Mouse (Mus musculus) ES-Bruce4 (cell line): ENCODE measurements around the gene Gm44965. TPM values are rescaled to one million over a fixed set of nuclear protein-coding genes. Genes with fewer than 3 reads are reported as not detected.
A peak's percentile ranks its signal among the peaks of the same experiment; 100 is the strongest.

ENCODE experiments used
- H3K27ac ChIP-seq: 2 replicates; pipeline ENCODE4 v1.5.1; 2012; ENCODE audit warnings: low read length, inconsistent platforms; ENCODE audit not compliant: insufficient read depth
- H3K27me3 ChIP-seq: 2 replicates; pipeline ENCODE4 v1.6.1; 2012; ENCODE audit warnings: mild to moderate bottlenecking, low read length, inconsistent platforms; ENCODE audit not compliant: control insufficient read depth, poor library complexity, insufficient read depth, severe bottlenecking
- H3K36me3 ChIP-seq: 2 replicates; pipeline ENCODE4 v1.6.1; 2012; ENCODE audit warnings: inconsistent platforms, mild to moderate bottlenecking, low read length, moderate library complexity; ENCODE audit not compliant: control insufficient read depth, poor library complexity, insufficient read depth, severe bottlenecking
- H3K4me1 ChIP-seq: one replicate; pipeline ENCODE4 v1.8.1; 2011; ENCODE audit warnings: low read length; ENCODE audit not compliant: control insufficient read depth, insufficient read depth
- H3K4me3 ChIP-seq: 2 replicates; pipeline ENCODE4 v1.5.1; 2011; ENCODE audit warnings: low read depth, mild to moderate bottlenecking, low read length
- H3K9ac ChIP-seq: 2 replicates; pipeline ENCODE4 v1.6.1; 2012; ENCODE audit warnings: low read depth, mild to moderate bottlenecking, inconsistent platforms; ENCODE audit not compliant: poor library complexity, severe bottlenecking
- H3K9me3 ChIP-seq: replicated peaks from 2 replicates; pipeline ENCODE4 v1.6.1; 2012; ENCODE audit warnings: mild to moderate bottlenecking, low read length, inconsistent platforms; ENCODE audit not compliant: control insufficient read depth, poor library complexity, insufficient read depth, severe bottlenecking
- CTCF ChIP-seq: IDR thresholded peaks from one replicate; pipeline ENCODE4 v1.8.1; 2011; ENCODE audit warnings: low read depth, low read length
- EP300 ChIP-seq: IDR thresholded peaks from 2 replicates; pipeline ENCODE4 v1.6.1; 2011; ENCODE audit warnings: low read depth, low read length; ENCODE audit not compliant: insufficient read depth
- POLR2A ChIP-seq: IDR thresholded peaks from one replicate; pipeline ENCODE4 v1.8.1; 2011; ENCODE audit warnings: low read length; ENCODE audit not compliant: insufficient read depth
- polyA plus RNA-seq: library from polyadenylated mRNA; stranded (reverse); fragments of >200 nt; gene quantifications from 2 replicates; pipeline ENCODE4 v1.2.4, GENCODE M21; 2011; ENCODE audit warnings: low read depth; ENCODE audit not compliant: missing spikeins, insufficient read depth, insufficient read length

Gm44965 gene
- polyA plus RNA-seq, 1 experiment, result not detected

DNA sequence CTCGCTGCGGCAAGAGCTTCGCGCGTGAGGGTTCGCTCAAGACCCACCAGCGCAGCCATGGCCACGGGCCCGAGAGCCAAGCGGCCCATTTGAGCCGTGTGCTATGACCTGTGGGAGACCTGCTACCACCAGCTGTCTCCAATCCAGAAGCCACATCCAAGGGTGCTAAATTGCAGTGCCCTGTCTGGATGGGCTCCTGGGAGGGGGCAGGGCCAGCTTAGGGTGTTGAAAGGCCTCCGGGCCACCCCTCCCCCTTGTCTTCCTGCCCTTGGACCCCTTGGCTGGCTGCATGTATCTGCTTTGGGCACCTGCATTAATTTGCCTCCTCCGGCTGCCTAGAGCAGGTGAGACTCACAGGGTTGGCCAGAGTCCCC is 35.9 kb downstream of the Gm44965 start:
- Histone ChIP-seq H3K4me3 (peak overlapping the region; percentile 34), H3K36me3 (no peaks in the 10 kb centered on the region), H3K4me1 (no peaks in the 10 kb centered on the region), H3K27me3 (no peaks in the 10 kb centered on the region; the same call in none of the 2 replicates), H3K27ac (no peak overlapping the region), H3K9me3 (no peaks in the 10 kb centered on the region), H3K9ac (peak overlapping the region; percentile 37; the same call in 1 of the 2 replicates)
- TF ChIP-seq POLR2A (no peak), EP300 (no peak), CTCF (no peak)

DNA sequence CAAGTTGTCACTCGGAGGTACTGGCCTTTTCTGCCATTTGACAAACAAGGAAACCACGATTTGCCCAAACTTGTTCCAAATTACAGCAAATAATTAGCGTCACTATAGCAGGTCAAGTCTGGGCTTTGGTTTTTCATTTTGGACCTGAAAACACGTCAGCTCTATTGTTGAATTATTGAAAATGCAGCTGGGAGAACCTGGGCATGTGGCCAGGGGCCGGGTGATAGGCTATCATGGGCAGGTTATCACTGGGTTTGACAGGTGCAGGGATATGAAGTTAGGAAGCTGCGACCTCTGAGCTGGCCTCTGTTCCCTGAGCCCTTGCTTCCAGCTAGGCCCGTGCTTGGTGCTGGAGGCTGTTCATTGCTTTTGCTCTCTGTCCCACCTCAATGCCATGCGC is 37.1 kb downstream of the Gm44965 start:
- Histone ChIP-seq H3K4me1 (no peaks in the 10 kb centered on the region), H3K9me3 (no peaks in the 10 kb centered on the region), H3K27ac (no peak overlapping the region), H3K36me3 (no peaks in the 10 kb centered on the region), H3K27me3 (no peaks in the 10 kb centered on the region; the same call in none of the 2 replicates), H3K4me3 (no peak overlapping the region), H3K9ac (no peak overlapping the region)
- TF ChIP-seq EP300 (no peak), CTCF (no peak), POLR2A (no peak)

DNA sequence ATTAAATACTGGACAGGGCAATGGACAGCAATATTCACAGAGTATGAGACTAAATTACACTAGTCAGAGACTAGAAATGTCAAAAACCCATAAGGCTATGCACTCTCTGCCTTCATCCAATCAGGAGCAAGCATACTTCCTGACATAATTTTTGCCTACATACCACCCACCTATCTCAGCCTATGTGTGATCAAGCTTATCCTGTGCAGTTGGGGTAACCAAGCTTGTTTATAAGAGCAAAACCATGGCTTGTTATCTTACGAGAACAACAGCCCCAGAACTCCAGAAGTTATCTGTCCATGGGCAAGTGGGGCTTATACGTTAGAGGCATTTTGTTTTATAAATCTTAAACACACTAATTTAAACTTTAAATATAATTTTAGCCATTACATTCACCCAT is 41.4 kb downstream of the Gm44965 start:
- Histone ChIP-seq H3K36me3 (no peaks in the 10 kb centered on the region), H3K9ac (no peak overlapping the region), H3K27me3 (no peaks in the 10 kb centered on the region), H3K9me3 (no peaks in the 10 kb centered on the region), H3K4me1 (no peaks in the 10 kb centered on the region), H3K27ac (no peak overlapping the region), H3K4me3 (no peak overlapping the region)
- TF ChIP-seq POLR2A (no peak), EP300 (no peak), CTCF (no peak)

DNA sequence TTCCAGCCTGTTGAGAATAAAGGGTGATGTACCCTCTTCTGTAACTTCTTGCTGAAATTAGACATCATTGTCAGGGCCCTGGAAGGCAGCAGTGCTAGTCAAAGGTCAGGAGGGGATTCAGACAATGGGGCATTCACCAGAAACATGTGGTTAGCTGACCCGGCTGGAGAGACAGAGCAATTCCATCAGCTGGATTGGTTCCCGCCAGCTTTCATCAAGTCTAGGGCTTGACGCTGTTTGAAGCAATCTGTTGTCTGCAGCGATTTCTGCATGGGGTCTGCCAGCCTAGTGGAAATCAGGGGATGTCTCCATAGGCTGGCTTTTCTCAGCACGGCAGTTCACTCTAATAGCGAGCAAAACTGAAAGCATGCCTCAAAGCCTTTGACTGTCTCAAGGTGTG is 42.8 kb downstream of the Gm44965 start:
- Histone ChIP-seq H3K4me3 (no peak overlapping the region), H3K36me3 (no peaks in the 10 kb centered on the region), H3K27me3 (no peaks in the 10 kb centered on the region), H3K9ac (no peak overlapping the region), H3K4me1 (no peaks in the 10 kb centered on the region), H3K9me3 (no peaks in the 10 kb centered on the region), H3K27ac (no peak overlapping the region)
- no peak for TF ChIP-seq EP300

DNA sequence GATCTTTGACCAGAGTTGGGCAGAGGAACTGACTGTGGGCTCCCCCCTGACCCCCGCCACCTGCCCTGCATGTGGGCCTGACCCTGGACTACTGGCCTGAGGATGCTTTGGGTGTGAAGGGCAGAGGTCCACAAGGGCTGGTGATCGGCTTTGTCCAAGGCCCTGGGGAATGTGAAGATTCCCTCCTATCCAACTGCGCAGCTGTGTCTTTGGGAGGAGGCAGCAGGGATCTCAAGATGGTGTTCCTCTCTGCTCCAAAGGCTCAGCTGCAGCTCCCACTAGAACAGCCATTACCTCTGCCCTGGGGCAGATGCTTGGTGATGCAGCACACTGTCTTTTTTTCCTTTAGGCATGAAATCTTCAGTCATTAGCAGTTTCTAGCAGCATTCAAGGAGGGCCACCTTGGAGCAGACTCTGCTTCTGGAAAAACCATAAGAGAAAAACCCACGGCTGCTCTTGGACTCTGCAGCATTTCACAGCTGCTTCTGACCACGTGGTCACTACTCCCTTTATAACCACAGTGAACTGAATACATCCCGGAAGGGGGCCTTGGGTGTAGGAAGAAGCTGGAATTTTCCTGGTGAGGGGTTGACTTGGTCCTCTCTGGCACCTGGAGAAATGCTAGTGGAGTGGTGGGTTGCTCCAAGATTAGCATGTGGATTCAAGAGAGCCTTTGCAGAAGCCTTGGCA is 44.2 kb downstream of the Gm44965 start:
- no peaks in the 10 kb centered on the region for H3K4me1 ChIP-seq
- TF ChIP-seq EP300 (no peak), POLR2A (no peak), CTCF (no peak)
- no peaks in the 10 kb centered on the region for H3K36me3 ChIP-seq
- no peaks in the 10 kb centered on the region for H3K9me3 ChIP-seq
- no peak overlapping the region for H3K27ac ChIP-seq
- H3K27me3 ChIP-seq, result no peaks in the 10 kb centered on the region
- H3K4me3 ChIP-seq, result no peak overlapping the region
- H3K9ac ChIP-seq, result no peak overlapping the region

DNA sequence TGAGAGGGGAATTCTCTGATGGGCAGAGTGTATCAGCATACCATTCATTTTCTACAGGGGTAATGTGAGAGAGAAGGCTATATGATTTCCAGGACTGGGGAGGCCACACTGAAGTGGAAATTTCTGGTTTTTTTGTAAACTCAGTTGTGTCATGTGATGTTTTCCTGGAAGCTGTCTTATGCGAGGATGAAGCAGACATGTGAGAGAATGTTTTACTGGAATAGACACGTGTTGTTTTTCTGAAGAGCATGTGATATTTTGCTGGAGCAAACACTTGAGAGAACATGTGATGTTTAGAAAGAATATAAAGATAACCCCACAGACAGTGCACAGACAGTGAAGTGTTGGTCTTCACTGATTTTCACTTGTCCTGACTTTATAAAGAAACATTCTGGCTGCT is 44.8 kb downstream of the Gm44965 start:
- TF ChIP-seq POLR2A (no peak), CTCF (no peak), EP300 (no peak)

More for the DNA sequence above, 44.8 kb downstream of the Gm44965 start:
- no peak overlapping the region for H3K9ac ChIP-seq
- no peaks in the 10 kb centered on the region for H3K4me1 ChIP-seq
- no peaks in the 10 kb centered on the region for H3K36me3 ChIP-seq
- H3K27me3 ChIP-seq, result no peaks in the 10 kb centered on the region
- no peaks in the 10 kb centered on the region for H3K9me3 ChIP-seq
- H3K4me3 ChIP-seq, result no peak overlapping the region
- H3K27ac ChIP-seq, result no peak overlapping the region
